Mouse (Mus musculus): ENCODE data around the gene Tyw1.
"Not testable (repeated sequence)": the region's sequence is repeated elsewhere in the genome, so short reads cannot be mapped to it uniquely, and the experiment has no call there.

Tyw1 gene

GRCm38 (mm10) chr5:130255017-130255720 lies at the start of gene Tyw1, which contains the start of gene Sbds:
TSS of gene Tyw1 (plus strand) at chr5:130255619.
TSS of gene Sbds (minus strand) at chr5:130255530.
- peak; percentile 99 for DNase-seq (ENCODE audit: low read depth, low spot score)

GRCm38 (mm10) chr5:130207299-130207698 lies 48.1 kb upstream of the Tyw1 start:
- no peak for DNase-seq (ENCODE audit: low read depth, low spot score)

GRCm38 (mm10) chr5:130212956-130213355 lies 42.5 kb upstream of the Tyw1 start:
- no peak for DNase-seq (ENCODE audit: low read depth, low spot score)

GRCm38 (mm10) chr5:130216781-130217180 lies 38.6 kb upstream of the Tyw1 start, which contains the start of gene Tmem248:
TSS of gene Tmem248 (plus strand) at chr5:130217081.
- DNase-seq (ENCODE audit: low read depth, low spot score), result no peak

- DNase-seq (ENCODE audit: low read depth, low spot score), result no peak
Observed at GRCm38 (mm10) chr5:130217406-130217805, 38.0 kb upstream of the Tyw1 start.

- no peak for DNase-seq (ENCODE audit: low read depth, low spot score)
Observed at GRCm38 (mm10) chr5:130218336-130218735, 37.1 kb upstream of the Tyw1 start.

GRCm38 (mm10) chr5:130221316-130221715 lies 34.1 kb upstream of the Tyw1 start:
- DNase-seq (ENCODE audit: low read depth, low spot score), result no peak

GRCm38 (mm10) chr5:130221760-130222145 lies 33.7 kb upstream of the Tyw1 start:
- DNase-seq (ENCODE audit: low read depth, low spot score), result no peak

GRCm38 (mm10) chr5:130222146-130223004 lies 33.0 kb upstream of the Tyw1 start:
- DNase-seq (ENCODE audit: low read depth, low spot score), result peak; percentile 87

- DNase-seq (ENCODE audit: low read depth, low spot score), result no peak
Observed at GRCm38 (mm10) chr5:130226790-130227189, 28.6 kb upstream of the Tyw1 start.

- no peak for DNase-seq (ENCODE audit: low read depth, low spot score)
Observed at GRCm38 (mm10) chr5:130228120-130228519, 27.3 kb upstream of the Tyw1 start.

- DNase-seq (ENCODE audit: low read depth, low spot score), result no peak
Observed at GRCm38 (mm10) chr5:130236302-130236701, 19.1 kb upstream of the Tyw1 start.

GRCm38 (mm10) chr5:130239236-130239635 lies 16.2 kb upstream of the Tyw1 start:
- no peak for DNase-seq (ENCODE audit: low read depth, low spot score)

- no peak for DNase-seq (ENCODE audit: low read depth, low spot score)
Observed at GRCm38 (mm10) chr5:130239856-130240255, 15.6 kb upstream of the Tyw1 start.

GRCm38 (mm10) chr5:130241426-130241825 lies 14.0 kb upstream of the Tyw1 start:
- no peak for DNase-seq (ENCODE audit: low read depth, low spot score)

- no peak for DNase-seq (ENCODE audit: low read depth, low spot score)
Observed at GRCm38 (mm10) chr5:130247823-130248222, 7.6 kb upstream of the Tyw1 start.

GRCm38 (mm10) chr5:130254164-130255016 lies 1.0 kb upstream of the Tyw1 start:
- peak; percentile 40 for DNase-seq (ENCODE audit: low read depth, low spot score)

- not testable (repeated sequence) for DNase-seq (ENCODE audit: low read depth, low spot score)
Observed at GRCm38 (mm10) chr5:130255799-130256525, 543 bp downstream of the Tyw1 start.

- DNase-seq (ENCODE audit: low read depth, low spot score), result peak; percentile 97
Observed at GRCm38 (mm10) chr5:130256678-130257271, 1.4 kb downstream of the Tyw1 start.

- DNase-seq (ENCODE audit: low read depth, low spot score), result no peak
Observed at GRCm38 (mm10) chr5:130257303-130257702, 1.9 kb downstream of the Tyw1 start.

- DNase-seq (ENCODE audit: low read depth, low spot score), result no peak
Observed at GRCm38 (mm10) chr5:130263454-130263853, 8.0 kb downstream of the Tyw1 start.
